Mouse (Mus musculus) stomach, embryonic 16.5 days (tissue): ENCODE data around the gene Mboat2. TPM values are rescaled to one million over a fixed set of nuclear protein-coding genes. Genes with fewer than 3 reads are reported as not detected.

Source experiments
- ATAC-seq: fragments of 200-750 bp; cut with Nextera tagmentation; 2 replicates; pipeline ENCODE4 v1.8.0; 2017; ENCODE audit warnings: moderate number of reproducible peaks, moderate TSS enrichment; ENCODE audit not compliant: insufficient read depth, low FRiP score
- H3K27ac ChIP-seq: fragments of 300-500 bp; sonication (generic); 2 replicates; pipeline ENCODE4 v1.5.1; 2014; ENCODE audit warnings: low read length
- H3K27me3 ChIP-seq: fragments of 300-500 bp; sonication (generic); 2 replicates; pipeline ENCODE4 v1.6.1; 2014; ENCODE audit warnings: low read length, control low read depth, mixed read lengths; ENCODE audit not compliant: control insufficient read depth, insufficient read depth
- H3K36me3 ChIP-seq: fragments of 300-500 bp; sonication (generic); 2 replicates; pipeline ENCODE4 v1.6.1; 2014; ENCODE audit warnings: low read length; ENCODE audit not compliant: control insufficient read depth, insufficient read depth
- H3K4me1 ChIP-seq: fragments of 300-500 bp; sonication (generic); 2 replicates; pipeline ENCODE4 v1.6.1; 2014; ENCODE audit warnings: low read length, control low read depth, mixed read lengths; ENCODE audit not compliant: control insufficient read depth, insufficient read depth
- H3K4me2 ChIP-seq: fragments of 300-500 bp; sonication (generic); 2 replicates; pipeline ENCODE4 v1.6.1; 2014; ENCODE audit warnings: low read depth, low read length, mixed read lengths
- H3K4me3 ChIP-seq: fragments of 300-500 bp; sonication (generic); replicated peaks from 2 replicates; pipeline ENCODE4 v1.5.1; 2014; ENCODE audit warnings: mild to moderate bottlenecking, low read length
- H3K9ac ChIP-seq: fragments of 300-500 bp; sonication (generic); 2 replicates; pipeline ENCODE4 v1.6.1; 2014; ENCODE audit warnings: low read length
- H3K9me3 ChIP-seq: fragments of 300-500 bp; sonication (generic); replicated peaks from 2 replicates; pipeline ENCODE4 v1.6.1; 2016; ENCODE audit warnings: low read length, control low read depth; ENCODE audit not compliant: control insufficient read depth
- WGBS: fragments of 180-500 bp; shearing (Covaris S2); extraction: QIAGEN DNeasy Blood & Tissue Kit; methylation state at CpG from one replicate; pipeline ENCODE4 v1.1.7; 2014; 5-methylcytosine and 5-hydroxymethylcytosine counted together
- polyA plus RNA-seq: library from polyadenylated mRNA; unstranded; fragments of >200 nt; fragmentation: Nextera tagmentation; extraction: Ambion mirVana; gene quantifications from 2 replicates; pipeline ENCODE4 v1.2.1, GENCODE M21; 2015

The Mboat2 gene
- polyA plus RNA-seq, 1 experiment from 2014 or later = 47.3 TPM

GRCm38 (mm10) chr12:24972371-24973350 lies 142.0 kb downstream of the Mboat2 start:
- H3K27me3 ChIP-seq = no peaks in the 10 kb centered on the region
- no peaks in the 10 kb centered on the region for H3K9me3 ChIP-seq
- H3K36me3 ChIP-seq = no peaks in the 10 kb centered on the region
- 62% methylated on average over 8 of the region's 8 CpGs for WGBS
- no peak overlapping the region for H3K27ac ChIP-seq
- H3K4me3 ChIP-seq = no peak overlapping the region
- no peak for ATAC-seq
- no peak overlapping the region for H3K9ac ChIP-seq
- no peak overlapping the region for H3K4me2 ChIP-seq
- peaks cover 3% of the 10 kb centered on the region; the same call in 1 of the 2 replicates for H3K4me1 ChIP-seq

- no peak overlapping the region for H3K9ac ChIP-seq
- H3K27me3 ChIP-seq = no peaks in the 10 kb centered on the region
- ATAC-seq = no peak
- 56% methylated on average over 5 of the region's 5 CpGs for WGBS
- no peak overlapping the region for H3K27ac ChIP-seq
- H3K4me2 ChIP-seq = no peak overlapping the region
- H3K36me3 ChIP-seq = no peaks in the 10 kb centered on the region
- no peaks in the 10 kb centered on the region for H3K9me3 ChIP-seq
- H3K4me1 ChIP-seq = peaks cover 3% of the 10 kb centered on the region; the same call in 1 of the 2 replicates
- no peak overlapping the region for H3K4me3 ChIP-seq
Observed at GRCm38 (mm10) chr12:24973586-24973985, 142.9 kb downstream of the Mboat2 start.

GRCm38 (mm10) chr12:24974446-24975114 lies 143.9 kb downstream of the Mboat2 start, which contains the start of gene Kidins220:
TSS of gene Kidins220 (plus strand) at chr12:24974925.
- H3K4me3 ChIP-seq = peak within 1 kb of the TSS; percentile 82
- no peaks in the 10 kb centered on the region for H3K27me3 ChIP-seq
- peak; percentile 92 for ATAC-seq
- H3K36me3 ChIP-seq = no peaks in the 10 kb centered on the region
- peaks cover 3% of the 10 kb centered on the region; the same call in 1 of the 2 replicates for H3K4me1 ChIP-seq
- peak within 1 kb of the TSS; percentile 79 for H3K9ac ChIP-seq
- H3K27ac ChIP-seq = peak within 1 kb of the TSS; percentile 89
- H3K9me3 ChIP-seq = no peaks in the 10 kb centered on the region
- peak within 1 kb of the TSS; percentile 64 for H3K4me2 ChIP-seq
- 13% methylated on average over 29 of the region's 29 CpGs for WGBS

GRCm38 (mm10) chr12:24975115-24975733 lies 144.5 kb downstream of the Mboat2 start:
- no peaks in the 10 kb centered on the region for H3K9me3 ChIP-seq
- H3K4me3 ChIP-seq = peak overlapping the region; percentile 82
- WGBS = under 1% methylated on average over 31 of the region's 31 CpGs
- H3K4me2 ChIP-seq = peak overlapping the region; percentile 64
- H3K27ac ChIP-seq = peak overlapping the region; percentile 89
- ATAC-seq = peak; percentile 73; the same call in 1 of the 2 replicates
- H3K9ac ChIP-seq = peak overlapping the region; percentile 79
- no peaks in the 10 kb centered on the region for H3K27me3 ChIP-seq
- H3K4me1 ChIP-seq = peaks cover 3% of the 10 kb centered on the region; the same call in 1 of the 2 replicates
- H3K36me3 ChIP-seq = no peaks in the 10 kb centered on the region

GRCm38 (mm10) chr12:24985226-24985625 lies 154.5 kb downstream of the Mboat2 start:
- Histone ChIP-seq H3K9ac (no peak overlapping the region), H3K27ac (no peak overlapping the region), H3K4me2 (no peak overlapping the region), H3K27me3 (no peaks in the 10 kb centered on the region), H3K9me3 (no peaks in the 10 kb centered on the region), H3K4me1 (0 out of 2 replicates have a peak, but pooled peaks cover 4% of the 10 kb centered on the region), H3K36me3 (0 out of 2 replicates have a peak, but pooled peaks cover 6% of the 10 kb centered on the region), H3K4me3 (no peak overlapping the region)
- ATAC-seq = no peak
- WGBS = 76% methylated on average over 5 of the region's 5 CpGs

- Histone ChIP-seq H3K36me3 (peaks cover 21% of the 10 kb centered on the region), H3K27ac (no peak overlapping the region), H3K9me3 (no peaks in the 10 kb centered on the region), H3K4me2 (no peak overlapping the region), H3K4me3 (no peak overlapping the region), H3K9ac (no peak overlapping the region), H3K4me1 (no peaks in the 10 kb centered on the region), H3K27me3 (no peaks in the 10 kb centered on the region)
- no peak for ATAC-seq
- 85% methylated on average over 4 of the region's 4 CpGs for WGBS
Observed at GRCm38 (mm10) chr12:24995350-24995749, 164.7 kb downstream of the Mboat2 start.

GRCm38 (mm10) chr12:25005350-25005749 lies 174.7 kb downstream of the Mboat2 start:
- Histone ChIP-seq H3K4me1 (no peaks in the 10 kb centered on the region), H3K27me3 (no peaks in the 10 kb centered on the region), H3K9me3 (no peaks in the 10 kb centered on the region), H3K4me2 (no peak overlapping the region), H3K27ac (no peak overlapping the region), H3K9ac (no peak overlapping the region), H3K36me3 (peaks cover 3% of the 10 kb centered on the region; the same call in 1 of the 2 replicates), H3K4me3 (no peak overlapping the region)
- 68% methylated on average over 6 of the region's 6 CpGs for WGBS
- no peak for ATAC-seq

- no peak overlapping the region for H3K4me3 ChIP-seq
- H3K4me1 ChIP-seq = no peaks in the 10 kb centered on the region
- H3K27me3 ChIP-seq = no peaks in the 10 kb centered on the region
- 80% methylated on average over 9 of the region's 9 CpGs for WGBS
- H3K9me3 ChIP-seq = no peaks in the 10 kb centered on the region
- no peak overlapping the region for H3K4me2 ChIP-seq
- peaks cover 3% of the 10 kb centered on the region for H3K36me3 ChIP-seq
- no peak overlapping the region for H3K27ac ChIP-seq
- no peak for ATAC-seq
- H3K9ac ChIP-seq = no peak overlapping the region
Observed at GRCm38 (mm10) chr12:25009957-25010356, 179.3 kb downstream of the Mboat2 start.
